Mouse (Mus musculus): ENCODE data around the gene Large2. TPM values are rescaled to one million over a fixed set of nuclear protein-coding genes. Genes with fewer than 3 reads are reported as not detected.

The Large2 gene
- polyA plus RNA-seq, 1 experiment = 15.0 TPM

GRCm38 (mm10) chr2:92391703-92392317, 17.1 kb upstream of the Large2 start:
- DNase-seq (ENCODE audit: low read depth, low spot score) = no peak
- WGBS = 27% methylated on average over 11 of the region's 11 CpGs

GRCm38 (mm10) chr2:92391116-92391515, 16.4 kb upstream of the Large2 start:
- WGBS = 86% methylated on average over 8 of the region's 8 CpGs
- DNase-seq (ENCODE audit: low read depth, low spot score) = no peak

GRCm38 (mm10) chr2:92390206-92390930, 15.7 kb upstream of the Large2 start:
- no peak for DNase-seq (ENCODE audit: low read depth, low spot score)
- WGBS = 68% methylated on average over 6 of the region's 6 CpGs

GRCm38 (mm10) chr2:92389645-92390044, 15.0 kb upstream of the Large2 start:
- DNase-seq (ENCODE audit: low read depth, low spot score) = no peak
- 22% methylated on average over 10 of the region's 10 CpGs for WGBS

GRCm38 (mm10) chr2:92388891-92389641, 14.4 kb upstream of the Large2 start:
- no peak for DNase-seq (ENCODE audit: low read depth, low spot score)
- 2% methylated on average over 62 of the region's 62 CpGs for WGBS

- WGBS = 54% methylated on average over 3 of the region's 3 CpGs
- DNase-seq (ENCODE audit: low read depth, low spot score) = no peak
Observed at GRCm38 (mm10) chr2:92388081-92388517, 13.4 kb upstream of the Large2 start.

GRCm38 (mm10) chr2:92387646-92388045, 13.0 kb upstream of the Large2 start:
- no peak for DNase-seq (ENCODE audit: low read depth, low spot score)
- WGBS = 64% methylated on average over 4 of the region's 4 CpGs

- WGBS = 90% methylated on average over 30 of the region's 30 CpGs
- DNase-seq (ENCODE audit: low read depth, low spot score) = no peak
Observed at GRCm38 (mm10) chr2:92386821-92387570, 12.3 kb upstream of the Large2 start.

- WGBS = 73% methylated on average over 22 of the region's 22 CpGs
- DNase-seq (ENCODE audit: low read depth, low spot score) = no peak
Observed at GRCm38 (mm10) chr2:92385113-92386051, 10.7 kb upstream of the Large2 start.

GRCm38 (mm10) chr2:92384101-92384500, 9.4 kb upstream of the Large2 start:
- DNase-seq (ENCODE audit: low read depth, low spot score) = no peak
- WGBS = 67% methylated on average over 4 of the region's 4 CpGs

GRCm38 (mm10) chr2:92382759-92383158, 8.1 kb upstream of the Large2 start:
- WGBS = 92% methylated on average over 4 of the region's 4 CpGs
- no peak for DNase-seq (ENCODE audit: low read depth, low spot score)

GRCm38 (mm10) chr2:92381901-92382588, 7.4 kb upstream of the Large2 start, which contains the start of gene 1700029I15Rik:
1700029I15Rik (plus strand) TSS chr2:92382538.
- WGBS = 85% methylated on average over 5 of the region's 5 CpGs
- DNase-seq (ENCODE audit: low read depth, low spot score) = no peak

GRCm38 (mm10) chr2:92381161-92381560, 6.5 kb upstream of the Large2 start:
- WGBS = 73% methylated on average over 5 of the region's 5 CpGs

GRCm38 (mm10) chr2:92380495-92381050, 5.9 kb upstream of the Large2 start:
- DNase-seq (ENCODE audit: low read depth, low spot score) = no peak
- 71% methylated on average over 6 of the region's 6 CpGs for WGBS

More at GRCm38 (mm10) chr2:92381161-92381560, 6.5 kb upstream of the Large2 start:
- DNase-seq (ENCODE audit: low read depth, low spot score) = no peak

- 74% methylated on average over 17 of the region's 17 CpGs for WGBS
- no peak for DNase-seq (ENCODE audit: low read depth, low spot score)
Observed at GRCm38 (mm10) chr2:92379783-92380494, 5.3 kb upstream of the Large2 start.

GRCm38 (mm10) chr2:92377320-92377719, 2.7 kb upstream of the Large2 start:
- no peak for DNase-seq (ENCODE audit: low read depth, low spot score)
- 93% methylated on average over 7 of the region's 7 CpGs for WGBS

- 71% methylated on average over 6 of the region's 6 CpGs for WGBS
- no peak for DNase-seq (ENCODE audit: low read depth, low spot score)
Observed at GRCm38 (mm10) chr2:92376300-92376699, 1.6 kb upstream of the Large2 start.
